ENCODE assay signal across 9 mouse cellular contexts in genomic region chr16:4567912-4568311, GRCm38 (mm10). TPM values are rescaled to one million over a fixed set of nuclear protein-coding genes. Genes with fewer than 3 reads are reported as not detected.
DNase-seq lines count a peak whose midpoint lies in the region; ATAC-seq lines count a peak whose summit lies in the region.
"Had no signal": no experiment of that assay in that cellular context is flagged by ENCODE, and none has a peak within 500 bp of the region (broad histone marks: within the 10 kb centered on the region; RNA-seq: fewer than 3 reads in every experiment).

No protein-coding gene starts in this region.

- intact Hi-C loops in left cerebral cortex, postnatal 25 days (cut with DNase I) = loop anchor here (1.0 kb wide), 1 partner anchor 39 kb away; no protein-coding TSS in a partner anchor

- no peaks in the 10 kb centered on the region for H3K36me3 ChIP-seq in intestine, embryonic 14.5 days (ENCODE audit: control insufficient read depth, insufficient read depth, low read length)
- no peaks in the 10 kb centered on the region for H3K36me3 ChIP-seq in midbrain, embryonic 11.5 days (ENCODE audit: control insufficient read depth, insufficient read depth, low read length)
- H3K36me3 ChIP-seq: liver, embryonic 15.5 days had no signal

- no peak overlapping the region for H3K27ac ChIP-seq in intestine, embryonic 14.5 days (ENCODE audit: low read depth)
- no peak overlapping the region for H3K27ac ChIP-seq in midbrain, embryonic 11.5 days (ENCODE audit: low read depth, low read length)
- H3K27ac ChIP-seq: liver, embryonic 15.5 days had no signal

- peak; percentile 64; the same call in 1 of the 2 replicates for ATAC-seq in intestine, embryonic 14.5 days (replicated peaks; ENCODE audit: low FRiP score, low TSS enrichment, low read depth)
- peak; percentile 46 for ATAC-seq in midbrain, embryonic 11.5 days (ENCODE audit: low FRiP score)
- ATAC-seq in erythroblast, adult 5-6 weeks (replicated peaks; ENCODE audit: low FRiP score, poor library complexity, severe bottlenecking) = no peak

- H3K27me3 ChIP-seq in intestine, embryonic 14.5 days (replicated peaks; ENCODE audit: control insufficient read depth, insufficient read depth, low read length) = no peaks in the 10 kb centered on the region
- H3K27me3 ChIP-seq in midbrain, embryonic 11.5 days (ENCODE audit: control insufficient read depth, insufficient read depth, low read length) = no peaks in the 10 kb centered on the region

- 25% methylated on average over 4 of the region's 4 CpGs for WGBS in intestine, embryonic 14.5 days
- WGBS in midbrain, embryonic 11.5 days = 14% methylated on average over 4 of the region's 4 CpGs

- no peak overlapping the region for H3K4me2 ChIP-seq in intestine, embryonic 14.5 days (ENCODE audit: low read length)
- no peak overlapping the region for H3K4me2 ChIP-seq in midbrain, embryonic 11.5 days
- H3K4me2 ChIP-seq: liver, embryonic 15.5 days had no signal

- no peak overlapping the region for H3K9ac ChIP-seq in intestine, embryonic 14.5 days (ENCODE audit: low read length)
- no peak overlapping the region for H3K9ac ChIP-seq in midbrain, embryonic 11.5 days (ENCODE audit: low read length)
- H3K9ac ChIP-seq: liver, embryonic 15.5 days had no signal

- H3K4me1 ChIP-seq in intestine, embryonic 14.5 days (replicated peaks; ENCODE audit: control insufficient read depth, insufficient read depth, low read length) = no peaks in the 10 kb centered on the region
- H3K4me1 ChIP-seq in midbrain, embryonic 11.5 days (ENCODE audit: control insufficient read depth, insufficient read depth, low read length) = no peaks in the 10 kb centered on the region
- H3K4me1 ChIP-seq: liver, embryonic 15.5 days had no signal

- peak; percentile 90 for DNase-seq in R1 (ENCODE audit: low read depth, low spot score)
- DNase-seq in cerebellum, adult 8-10 months = peak; percentile 75
- DNase-seq in frontal cortex, postnatal 25 days (ENCODE audit: low spot score in 2 of 2) = peak; percentile 53 to 61
- DNase-seq in intestine, embryonic 14.5 days (ENCODE audit: low spot score) = peak; percentile 95
- peak; percentile 63 to 64 for DNase-seq in left cerebral cortex, postnatal 25 days (ENCODE audit: low spot score in 2 of 2)
- DNase-seq in midbrain, embryonic 11.5 days (ENCODE audit: low spot score, missing footprints) = peak; percentile 98
- peak; percentile 46 to 83 for DNase-seq in spleen, adult 18-20 months

- no peaks in the 10 kb centered on the region for H3K9me3 ChIP-seq in intestine, embryonic 14.5 days (ENCODE audit: control insufficient read depth, low read length)
- no peaks in the 10 kb centered on the region for H3K9me3 ChIP-seq in midbrain, embryonic 11.5 days (ENCODE audit: control insufficient read depth, low read length)
- H3K9me3 ChIP-seq: liver, embryonic 15.5 days had no signal

- H3K4me3 ChIP-seq in intestine, embryonic 14.5 days (ENCODE audit: low read depth, low read length) = no peak overlapping the region
- no peak overlapping the region for H3K4me3 ChIP-seq in midbrain, embryonic 11.5 days (ENCODE audit: low read depth, low read length)
- H3K4me3 ChIP-seq: liver, embryonic 15.5 days had no signal

RNA-seq across cellular contexts. Expression of gene Tfap4, which starts 8.3 kb away (rescaled TPM):
- polyA plus RNA-seq in intestine, embryonic 14.5 days (2014; fragmentation: Nextera tagmentation; extraction: Ambion mirVana) = 27.6 and 30.0 TPM in 2 replicates
- 1 to 10 TPM; 2.9 to 3.5 TPM for total RNA-seq in left cerebral cortex, postnatal 25 days (2021)
- 18.2 and 18.9 TPM in 2 replicates for polyA plus RNA-seq in midbrain, embryonic 11.5 days (2014; fragmentation: Nextera tagmentation; extraction: Ambion mirVana)
- 3.1 and 14.4 TPM in 2 replicates for total RNA-seq in erythroblast, adult 5-6 weeks (2015; ENCODE audit: low replicate concordance)
- 4.6 and 5.9 TPM in 2 replicates for total RNA-seq in erythroblast, adult 5-6 weeks (2017; ENCODE audit: low replicate concordance)

RNA-seq across cellular contexts. Expression of gene Srl, which starts 26.3 kb away (rescaled TPM):
- 13.1 and 15.3 TPM in 2 replicates for polyA plus RNA-seq in intestine, embryonic 14.5 days (2014; fragmentation: Nextera tagmentation; extraction: Ambion mirVana)
- 1 to 10 TPM; 9.1 to 9.5 TPM for total RNA-seq in left cerebral cortex, postnatal 25 days (2021)
- 20.0 and 20.9 TPM in 2 replicates for polyA plus RNA-seq in midbrain, embryonic 11.5 days (2014; fragmentation: Nextera tagmentation; extraction: Ambion mirVana)
- total RNA-seq in erythroblast, adult 5-6 weeks (2015; ENCODE audit: low replicate concordance) = 1.0 and 1.3 TPM in 2 replicates
- total RNA-seq in erythroblast, adult 5-6 weeks (2017; ENCODE audit: low replicate concordance) = 1.3 and 10.3 TPM in 2 replicates

RNA-seq across cellular contexts. Expression of gene Glis2, which starts 26.6 kb away (rescaled TPM):
- polyA plus RNA-seq in intestine, embryonic 14.5 days (2014; fragmentation: Nextera tagmentation; extraction: Ambion mirVana) = 29.0 and 31.0 TPM in 2 replicates
- total RNA-seq in left cerebral cortex, postnatal 25 days (2021) = 10 to 100 TPM; 11.7 to 12.4 TPM
- polyA plus RNA-seq in midbrain, embryonic 11.5 days (2014; fragmentation: Nextera tagmentation; extraction: Ambion mirVana) = 16.6 and 27.2 TPM in 2 replicates
- total RNA-seq in erythroblast, adult 5-6 weeks (2015; ENCODE audit: low replicate concordance) = not detected in 2 replicates
- not detected in 2 replicates for total RNA-seq in erythroblast, adult 5-6 weeks (2017; ENCODE audit: low replicate concordance)

RNA-seq across cellular contexts. Expression of gene Pam16, which starts 56.9 kb away (rescaled TPM):
- 80.5 and 85.9 TPM in 2 replicates for polyA plus RNA-seq in intestine, embryonic 14.5 days (2014; fragmentation: Nextera tagmentation; extraction: Ambion mirVana)
- 10 to 100 TPM; 67.5 to 92.8 TPM for total RNA-seq in left cerebral cortex, postnatal 25 days (2021)
- 97.1 and 99.1 TPM in 2 replicates for polyA plus RNA-seq in midbrain, embryonic 11.5 days (2014; fragmentation: Nextera tagmentation; extraction: Ambion mirVana)
- total RNA-seq in erythroblast, adult 5-6 weeks (2015; ENCODE audit: low replicate concordance) = 3.3 and 10.6 TPM in 2 replicates
- total RNA-seq in erythroblast, adult 5-6 weeks (2017; ENCODE audit: low replicate concordance) = 7.9 and 11.6 TPM in 2 replicates

Comparison
In these comparisons a context has a peak if more than half of its experiments do, and no peak if none do; other contexts are left out.
1. RNA of gene Glis2, which starts 26.6 kb away (total RNA-seq): 11.7 to 12.4 TPM in left cerebral cortex, postnatal 25 days; not detected in erythroblast, adult 5-6 weeks; every median in the first group is over 10 times any median in the second.
2. Peak in every context shown above with its lines, with median percentiles within 50 percentile points of each other: DNase-seq.